Mouse (Mus musculus) lung, postnatal 25 days (tissue): Measurements from ENCODE around the gene Spi1.

Source experiments
- DNase-seq: peaks from one replicate; pipeline ENCODE4 v3.0.0; 2022; ENCODE audit warnings: low spot score

The Spi1 gene

GRCm38 (mm10) chr2:91125101-91125500 lies 42.9 kb downstream of the Spi1 start:
- no peak for DNase-seq

DNA sequence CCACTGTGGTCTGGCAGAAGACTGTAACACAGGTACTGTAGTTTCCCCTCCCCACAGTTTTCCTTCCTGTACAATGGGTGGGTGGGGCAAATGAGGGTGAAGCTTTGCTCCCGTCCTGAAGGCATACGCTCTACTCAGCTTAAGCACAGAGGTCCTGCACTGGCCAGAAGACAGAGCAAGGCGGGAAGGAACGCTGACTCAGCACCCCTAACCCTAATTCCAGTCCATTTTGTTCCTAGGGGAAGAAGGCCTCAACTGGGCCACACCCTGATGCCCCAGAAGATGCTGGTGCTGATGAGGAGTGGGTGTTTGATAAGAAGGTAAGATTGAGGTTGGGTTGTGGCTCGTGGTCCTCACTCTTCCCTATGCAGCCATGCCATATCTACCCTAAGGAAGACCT lies 46.6 kb downstream of the Spi1 start:
- no peak for DNase-seq

DNA sequence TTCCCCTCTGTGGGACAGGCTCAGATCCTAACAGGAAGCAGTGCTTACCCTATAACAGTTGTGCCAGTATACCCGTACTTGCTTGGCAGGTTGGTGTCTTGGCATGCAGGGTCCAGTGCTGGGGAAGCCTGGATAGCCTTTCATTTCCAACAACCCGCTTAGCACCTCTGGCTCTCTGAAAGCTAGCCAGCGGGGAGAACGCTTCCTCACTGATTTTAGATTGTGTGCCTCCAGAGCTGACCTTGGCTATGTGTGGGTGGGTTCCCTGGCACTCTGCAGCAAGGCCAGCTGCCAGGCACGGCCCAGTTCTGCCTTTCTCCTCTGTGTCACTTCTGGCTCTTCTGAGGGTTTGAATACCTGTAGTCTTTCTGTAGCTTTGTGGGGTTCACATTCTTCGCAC lies 47.9 kb downstream of the Spi1 start:
- no peak for DNase-seq

- no peak for DNase-seq
Observed at GRCm38 (mm10) chr2:91131251-91131650, 49.1 kb downstream of the Spi1 start.

- DNase-seq, result no peak
Observed at GRCm38 (mm10) chr2:91132035-91132434, 49.8 kb downstream of the Spi1 start.

- DNase-seq, result no peak
Observed at GRCm38 (mm10) chr2:91136513-91137412, 54.6 kb downstream of the Spi1 start.

DNA sequence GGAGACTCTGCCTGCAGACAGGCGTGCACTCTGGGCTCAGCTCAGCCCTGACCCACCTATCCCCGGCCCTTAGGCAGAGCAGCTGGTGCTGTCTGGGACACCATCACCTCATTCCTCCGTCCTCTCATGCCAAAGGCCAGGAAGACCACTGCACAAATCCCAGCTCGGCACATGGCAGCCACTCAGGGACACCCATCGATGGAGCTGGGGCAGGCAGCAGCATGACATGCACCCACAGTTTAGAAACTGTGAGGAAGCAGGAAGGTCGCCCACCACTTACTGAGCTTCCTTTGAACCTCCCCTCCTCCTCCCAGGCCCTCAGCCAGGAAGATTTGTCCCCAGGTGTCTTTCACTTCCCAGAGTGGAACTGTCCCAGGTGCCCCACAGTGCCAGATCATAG lies 55.3 kb downstream of the Spi1 start:
- DNase-seq, result no peak

DNA sequence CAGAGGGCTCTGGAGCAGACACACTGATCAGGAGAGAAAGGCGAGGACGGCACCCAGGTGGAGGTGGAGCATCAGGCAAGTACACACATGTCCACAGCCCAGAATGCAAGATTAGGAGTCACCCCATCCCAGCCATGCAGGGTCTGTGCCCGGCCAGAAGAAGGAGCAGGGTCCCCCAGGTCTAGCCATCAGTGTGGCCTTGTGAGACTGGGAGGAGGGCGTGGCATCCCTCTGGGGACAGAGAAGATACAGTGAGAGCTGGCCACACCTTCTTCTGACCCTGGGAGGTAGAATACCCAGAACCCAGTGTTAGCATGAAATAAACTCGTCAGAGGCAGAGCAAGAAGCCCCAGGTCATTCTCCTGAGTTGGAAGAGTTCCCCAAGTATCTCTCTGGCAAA lies 57.1 kb downstream of the Spi1 start:
- no peak for DNase-seq

DNA sequence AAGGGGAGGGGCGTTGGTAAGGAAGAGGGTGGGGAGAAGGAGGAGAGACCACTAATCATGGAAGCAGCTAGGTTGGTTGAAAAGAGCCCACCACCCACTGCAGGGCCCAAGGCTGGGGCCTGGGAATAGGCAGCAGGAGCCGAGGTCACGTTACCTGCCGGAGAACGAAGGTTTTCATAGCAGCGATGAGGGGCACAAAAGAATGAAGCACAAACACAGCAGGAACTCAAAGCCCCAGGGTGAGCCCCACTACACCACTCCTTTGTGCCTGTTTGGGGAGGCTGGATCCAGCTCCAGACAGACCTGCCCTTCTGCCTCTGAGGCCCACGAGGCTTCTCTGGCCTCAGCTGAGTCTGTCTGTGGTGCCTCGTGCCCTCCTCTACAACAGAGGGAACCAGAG lies 57.6 kb downstream of the Spi1 start:
- no peak for DNase-seq

- DNase-seq, result no peak
Observed at GRCm38 (mm10) chr2:91142920-91143319, 60.7 kb downstream of the Spi1 start.

DNA sequence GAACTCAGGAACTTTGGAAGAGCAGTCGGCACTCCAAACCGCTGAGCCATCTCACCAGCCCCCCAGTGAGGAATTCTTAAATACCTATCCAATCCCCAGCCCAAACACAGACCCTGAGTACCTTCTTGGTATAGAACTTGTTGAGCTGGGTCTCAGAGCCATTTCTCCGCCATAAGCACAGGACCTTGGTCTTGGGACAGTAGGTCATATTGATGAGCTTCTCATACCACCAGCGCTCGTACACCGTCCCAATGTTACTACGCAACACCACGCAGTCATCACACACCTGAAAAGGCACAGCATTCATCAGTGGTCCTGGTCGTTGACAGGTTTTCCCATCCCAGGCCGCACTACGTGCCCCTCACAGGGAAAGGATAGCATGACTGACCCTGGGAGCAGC lies 61.2 kb downstream of the Spi1 start:
- no peak for DNase-seq

- DNase-seq, result no peak
Observed at GRCm38 (mm10) chr2:91148101-91148500, 65.9 kb downstream of the Spi1 start.

DNA sequence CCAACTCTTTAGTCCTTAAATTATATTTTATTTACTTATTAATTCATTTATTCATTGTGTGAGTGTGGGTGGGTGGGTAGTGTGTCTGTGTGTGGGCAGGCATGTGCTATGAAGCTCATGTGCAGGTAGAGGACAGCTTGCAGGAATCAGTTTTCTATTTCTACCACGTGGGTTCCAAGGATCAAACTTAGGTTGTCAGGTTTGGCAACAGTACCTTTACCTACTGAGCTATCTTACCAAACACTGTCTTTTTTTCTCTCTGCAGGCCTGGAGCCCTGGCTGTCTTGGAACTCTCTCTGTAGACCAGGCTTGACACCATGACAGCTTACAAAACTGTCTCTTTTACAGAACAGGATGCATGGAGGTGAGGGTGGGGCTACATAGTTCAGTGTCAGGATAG lies 69.1 kb downstream of the Spi1 start:
- DNase-seq, result no peak

GRCm38 (mm10) chr2:91152885-91153377 lies 70.7 kb downstream of the Spi1 start:
- DNase-seq, result no peak

DNA sequence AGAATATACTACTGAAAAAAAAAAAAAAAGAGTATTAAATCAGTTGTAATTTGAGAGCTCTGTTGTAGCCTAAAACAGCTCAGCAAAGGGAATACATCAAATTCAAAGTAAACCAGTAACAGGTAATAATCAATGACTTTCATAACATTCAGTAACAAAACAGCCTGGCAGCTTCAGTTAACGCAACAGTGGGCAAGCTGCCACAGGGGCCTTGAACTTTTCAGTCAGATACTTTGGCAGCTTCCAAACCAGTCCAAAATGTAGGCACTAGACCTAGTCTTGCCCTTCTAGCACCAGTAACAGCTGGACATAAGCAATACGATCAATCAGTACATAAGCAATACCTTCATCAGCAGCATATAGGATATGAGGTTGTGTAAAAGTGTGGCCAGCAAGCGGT lies 71.9 kb downstream of the Spi1 start:
- no peak for DNase-seq

DNA sequence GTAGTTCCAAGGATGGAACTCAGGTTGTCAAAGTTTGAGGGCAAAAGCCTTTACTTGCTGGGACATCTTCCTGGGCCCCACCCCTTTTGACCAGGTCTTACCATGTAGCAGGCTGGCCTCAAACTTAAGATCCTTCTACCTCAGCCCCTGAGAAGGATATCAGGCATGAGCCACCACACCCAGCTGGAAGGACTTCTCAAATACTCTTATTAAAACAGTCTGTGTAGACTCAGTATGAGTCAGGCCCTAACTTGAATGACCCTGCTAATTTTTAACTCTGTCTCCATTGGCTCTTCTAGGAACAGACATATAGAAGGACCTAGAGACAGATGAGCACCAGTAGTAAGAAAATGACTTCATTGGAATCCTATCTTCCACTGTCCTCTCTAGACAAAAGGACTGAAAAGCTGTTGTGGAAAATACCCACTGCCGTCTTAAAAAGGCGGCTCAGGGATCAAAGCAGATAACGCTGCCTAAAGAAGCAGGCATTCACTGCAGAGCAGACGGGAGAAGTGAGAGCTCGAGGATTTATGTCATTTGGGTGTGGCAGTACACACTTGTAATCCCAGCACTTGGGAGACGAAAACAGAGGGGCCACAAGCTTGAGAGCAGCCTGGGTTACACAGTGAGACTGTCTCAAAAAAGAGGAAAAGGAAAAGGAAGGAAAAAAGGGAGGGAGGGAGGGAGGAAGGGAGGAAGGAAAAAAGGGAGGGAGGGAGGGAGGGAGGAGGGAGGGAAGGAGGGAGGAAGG lies 75.0 kb downstream of the Spi1 start:
- peak; percentile 14 for DNase-seq

DNA sequence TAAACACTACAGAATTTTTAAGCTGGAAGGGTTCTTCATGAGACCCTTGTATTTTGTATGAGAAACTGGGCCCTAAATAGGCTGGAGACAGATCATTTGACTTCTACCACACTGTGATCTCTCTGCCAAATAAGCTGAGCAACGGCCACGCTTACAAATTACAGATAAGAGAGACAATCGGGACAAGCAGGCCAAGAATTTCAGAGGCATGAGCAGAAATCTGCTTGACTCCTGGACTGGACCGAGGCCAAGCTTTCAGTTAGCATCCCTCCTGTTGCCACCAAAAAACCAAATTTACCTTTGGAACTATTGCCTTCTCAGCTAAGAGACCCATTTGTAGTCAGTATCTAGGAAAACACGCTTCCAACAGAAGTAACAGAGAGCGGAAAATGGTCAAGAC lies 78.4 kb downstream of the Spi1 start:
- no peak for DNase-seq

GRCm38 (mm10) chr2:91162952-91163351 lies 80.8 kb downstream of the Spi1 start:
- no peak for DNase-seq

DNA sequence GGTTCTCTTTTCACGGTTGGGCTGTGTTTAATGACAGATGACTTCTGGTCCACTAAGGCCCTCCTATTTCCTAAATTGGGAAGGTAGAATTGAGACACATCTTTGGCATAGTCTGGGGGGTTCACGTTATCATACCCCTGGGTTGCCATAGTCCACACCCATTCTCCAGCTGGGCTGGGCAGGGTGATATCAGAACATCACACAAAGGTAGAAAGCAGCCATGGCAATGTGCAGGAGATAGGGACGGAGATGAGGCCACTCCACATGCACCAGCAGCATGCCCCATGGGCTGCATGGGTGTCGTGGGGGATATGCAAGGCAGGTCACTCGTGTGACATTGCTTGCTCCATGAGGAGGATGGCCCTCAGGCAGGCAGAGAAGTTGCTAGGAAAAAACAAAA lies 81.3 kb downstream of the Spi1 start:
- DNase-seq, result no peak

- DNase-seq, result no peak
Observed at GRCm38 (mm10) chr2:91164991-91165390, 82.8 kb downstream of the Spi1 start.
